Comparison of ENCODE assay signal across 20 mouse cellular contexts in the genomic region with DNA sequence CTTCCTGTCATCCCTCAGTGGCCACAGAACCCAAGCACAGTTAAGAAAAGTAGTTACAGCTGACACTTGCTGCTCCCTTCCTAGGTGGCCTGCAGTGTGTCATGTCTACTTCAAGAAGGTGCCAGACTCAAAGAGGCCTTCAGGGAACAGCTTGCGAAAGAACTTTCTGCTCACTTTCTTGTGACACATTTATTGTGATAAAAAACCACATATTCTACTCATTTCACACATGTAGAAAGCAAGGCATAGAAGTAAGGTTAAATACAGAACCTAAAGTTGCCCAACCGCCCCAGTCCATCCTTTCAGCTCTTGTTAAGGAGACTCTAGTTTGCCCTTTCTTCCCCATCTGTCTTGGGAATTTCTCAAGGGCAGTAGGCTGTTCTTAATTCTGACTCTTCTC. TPM values are rescaled to one million over a fixed set of nuclear protein-coding genes. Genes with fewer than 3 reads are reported as not detected.
A peak's percentile ranks its signal among the peaks of the same experiment; 100 is the strongest.
DNase-seq lines count a peak whose midpoint lies in the region; ATAC-seq and TF ChIP-seq lines count a peak whose summit lies in the region.
"Had no signal": no experiment of that assay in that cellular context is flagged by ENCODE, and none has a peak within 500 bp of the region (broad histone marks: within the 10 kb centered on the region; RNA-seq: fewer than 3 reads in every experiment).

No protein-coding gene starts in this region.

- ATAC-seq in liver, postnatal 0 days = no peak
- no peak for ATAC-seq in liver, embryonic 11.5 days (replicated peaks; ENCODE audit: low FRiP score)
- ATAC-seq in midbrain, embryonic 13.5 days = no peak
- ATAC-seq: forebrain, embryonic 14.5 days; hindbrain, embryonic 16.5 days had no signal

- H3K4me2 ChIP-seq in liver, postnatal 0 days (ENCODE audit: low read depth, low read length) = no peak overlapping the region
- H3K4me2 ChIP-seq in liver, embryonic 11.5 days = no peak overlapping the region
- no peak overlapping the region for H3K4me2 ChIP-seq in midbrain, embryonic 13.5 days (replicated peaks)
- H3K4me2 ChIP-seq: embryonic facial prominence, embryonic 15.5 days; heart, embryonic 13.5 days had no signal

- peaks cover 6% of the 10 kb centered on the region for H3K36me3 ChIP-seq in liver, postnatal 0 days (replicated peaks; ENCODE audit: insufficient read depth, low read length)
- no peaks in the 10 kb centered on the region for H3K36me3 ChIP-seq in liver, embryonic 11.5 days (ENCODE audit: control insufficient read depth, insufficient read depth, low read length)
- H3K36me3 ChIP-seq in megakaryocyte, embryonic 14.5 days (replicated peaks; ENCODE audit: low read length) = peaks cover 61% of the 10 kb centered on the region
- H3K36me3 ChIP-seq in midbrain, embryonic 13.5 days = peaks cover 38% of the 10 kb centered on the region

- WGBS in liver, postnatal 0 days (ENCODE audit: insufficient replicate concordance) = 78% methylated on average over 2 of the region's 2 CpGs
- WGBS in liver, embryonic 11.5 days = 86% methylated on average over 2 of the region's 2 CpGs
- 94% methylated on average over 2 of the region's 2 CpGs for WGBS in midbrain, embryonic 13.5 days

- no peak overlapping the region for H3K4me3 ChIP-seq in liver, postnatal 0 days (ENCODE audit: low read depth, low read length)
- H3K4me3 ChIP-seq in liver, embryonic 11.5 days (ENCODE audit: low read depth, low read length) = no peak overlapping the region
- no peak overlapping the region for H3K4me3 ChIP-seq in brown adipose tissue, adult 24 weeks (ENCODE audit: insufficient read depth, low read depth, low read length)
- H3K4me3 ChIP-seq in megakaryocyte, embryonic 14.5 days (replicated peaks) = peak overlapping the region; percentile 80
- H3K4me3 ChIP-seq in midbrain, embryonic 13.5 days (replicated peaks) = no peak overlapping the region
- H3K4me3 ChIP-seq: embryonic facial prominence, embryonic 15.5 days; erythroblast, embryonic 14.5 days; forebrain, embryonic 10.5 days; gastrocnemius, adult 2 months; heart, embryonic 13.5 days had no signal

- H3K27me3 ChIP-seq in liver, postnatal 0 days (ENCODE audit: insufficient read depth, low read length) = no peaks in the 10 kb centered on the region
- H3K27me3 ChIP-seq in liver, embryonic 11.5 days (replicated peaks; ENCODE audit: control insufficient read depth, insufficient read depth, low read length) = no peaks in the 10 kb centered on the region
- H3K27me3 ChIP-seq in megakaryocyte, embryonic 14.5 days (replicated peaks) = peaks cover 15% of the 10 kb centered on the region
- no peaks in the 10 kb centered on the region for H3K27me3 ChIP-seq in midbrain, embryonic 13.5 days
- H3K27me3 ChIP-seq: embryonic facial prominence, embryonic 15.5 days; heart, embryonic 13.5 days had no signal

- H3K4me1 ChIP-seq in liver, postnatal 0 days (ENCODE audit: insufficient read depth) = peaks cover 5% of the 10 kb centered on the region
- H3K4me1 ChIP-seq in liver, embryonic 11.5 days (replicated peaks; ENCODE audit: control insufficient read depth, insufficient read depth, low read length) = no peaks in the 10 kb centered on the region
- H3K4me1 ChIP-seq in brown adipose tissue, adult 24 weeks (ENCODE audit: control insufficient read depth, insufficient read depth, insufficient read length, low read length) = peaks cover 17% of the 10 kb centered on the region
- peaks cover 18% of the 10 kb centered on the region for H3K4me1 ChIP-seq in megakaryocyte, embryonic 14.5 days
- H3K4me1 ChIP-seq in midbrain, embryonic 13.5 days (replicated peaks) = no peaks in the 10 kb centered on the region
- H3K4me1 ChIP-seq: embryonic facial prominence, embryonic 15.5 days had no signal

- no peak for DNase-seq in liver, postnatal 0 days
- DNase-seq in liver, embryonic 11.5 days (ENCODE audit: low spot score) = no peak
- DNase-seq in neural tube, embryonic 10.5 days (ENCODE audit: extremely low spot score, low spot score) = no peak
- DNase-seq in T-cell, adult 2 months (ENCODE audit: low spot score) = no peak
- DNase-seq: adrenal gland, adult 8-10 months; cerebellum, adult 2 months; cerebellum, postnatal 10 days; embryo, embryonic 11 days; gastrocnemius, adult 2 months; gastrocnemius, postnatal 25 days; heart, postnatal 36 days had no signal

- H3K9me3 ChIP-seq in liver, postnatal 0 days (ENCODE audit: low read length) = no peaks in the 10 kb centered on the region
- no peaks in the 10 kb centered on the region for H3K9me3 ChIP-seq in liver, embryonic 11.5 days (ENCODE audit: control insufficient read depth, low read length)
- H3K9me3 ChIP-seq in megakaryocyte, embryonic 14.5 days = no peaks in the 10 kb centered on the region
- no peaks in the 10 kb centered on the region for H3K9me3 ChIP-seq in midbrain, embryonic 13.5 days
- H3K9me3 ChIP-seq: embryonic facial prominence, embryonic 15.5 days; forebrain, embryonic 10.5 days; heart, embryonic 13.5 days had no signal

- TF ChIP-seq CTCF in liver, postnatal 0 days (IDR thresholded peaks at IDR 0.05; ENCODE audit: low read depth) = no peak

- TF ChIP-seq EP300 in liver, postnatal 0 days (IDR thresholded peaks at IDR 0.05; ENCODE audit: low read depth) = no peak

- 0 out of 2 replicates have a peak overlapping the region, but pooled peaks have one; percentile 11 for H3K27ac ChIP-seq in liver, postnatal 0 days (ENCODE audit: low read depth)
- no peak overlapping the region for H3K27ac ChIP-seq in liver, embryonic 11.5 days (ENCODE audit: low read depth, low read length)
- H3K27ac ChIP-seq in brown adipose tissue, adult 24 weeks (replicated peaks; ENCODE audit: low read depth, low read length) = peak overlapping the region; percentile 89
- H3K27ac ChIP-seq in midbrain, embryonic 13.5 days = no peak overlapping the region
- H3K27ac ChIP-seq: embryonic facial prominence, embryonic 15.5 days; forebrain, embryonic 10.5 days; gastrocnemius, adult 2 months; heart, embryonic 13.5 days had no signal

- H3K9ac ChIP-seq in liver, postnatal 0 days (replicated peaks) = no peak overlapping the region
- no peak overlapping the region for H3K9ac ChIP-seq in liver, embryonic 11.5 days (ENCODE audit: low read depth, low read length)
- H3K9ac ChIP-seq in midbrain, embryonic 13.5 days (replicated peaks) = no peak overlapping the region
- H3K9ac ChIP-seq: embryonic facial prominence, embryonic 15.5 days; heart, embryonic 13.5 days had no signal

RNA-seq across cellular contexts. Expression of gene Pigu, which starts 38.6 kb away (rescaled TPM):
- polyA plus RNA-seq in liver, postnatal 0 days (2015; fragmentation: Nextera tagmentation; extraction: Ambion mirVana) = 15.3 and 15.9 TPM in 2 replicates
- polyA plus RNA-seq in liver, embryonic 11.5 days (2014; fragmentation: Nextera tagmentation; extraction: Ambion mirVana) = 51.7 and 51.9 TPM in 2 replicates
- 19.0 and 20.3 TPM in 2 replicates for polyA plus RNA-seq in brown adipose tissue, adult 24 weeks (2012; ENCODE audit: insufficient read depth, insufficient read length, missing spikeins)
- polyA plus RNA-seq in megakaryocyte, embryonic 14.5 days (2012; ENCODE audit: insufficient read depth, low replicate concordance) = 9.1 and 13.0 TPM in 2 replicates
- 51.8 and 54.5 TPM in 2 replicates for polyA plus RNA-seq in midbrain, embryonic 13.5 days (2015; fragmentation: Nextera tagmentation; extraction: Ambion mirVana)

RNA-seq across cellular contexts. Expression of gene Map1lc3a, which starts 42.5 kb away (rescaled TPM):
- polyA plus RNA-seq in liver, postnatal 0 days (2015; fragmentation: Nextera tagmentation; extraction: Ambion mirVana) = 68.0 and 83.2 TPM in 2 replicates
- 43.5 and 45.6 TPM in 2 replicates for polyA plus RNA-seq in liver, embryonic 11.5 days (2014; fragmentation: Nextera tagmentation; extraction: Ambion mirVana)
- polyA plus RNA-seq in brown adipose tissue, adult 24 weeks (2012; ENCODE audit: insufficient read depth, insufficient read length, missing spikeins) = 428 and 471 TPM in 2 replicates
- 47.3 and 56.9 TPM in 2 replicates for polyA plus RNA-seq in megakaryocyte, embryonic 14.5 days (2012; ENCODE audit: insufficient read depth, low replicate concordance)
- 314 and 332 TPM in 2 replicates for polyA plus RNA-seq in midbrain, embryonic 13.5 days (2015; fragmentation: Nextera tagmentation; extraction: Ambion mirVana)

Comparison
In these comparisons a context has a peak if more than half of its experiments do, and no peak if none do; other contexts are left out.
1. H3K27ac ChIP-seq: peak in liver, postnatal 0 days (single experiment) and brown adipose tissue, adult 24 weeks (single experiment); none in liver, embryonic 11.5 days (single experiment) and midbrain, embryonic 13.5 days (single experiment).